Mouse (Mus musculus) gastrocnemius, postnatal 10 days (tissue): Measurements from ENCODE around the gene Wdr11. TPM values are rescaled to one million over a fixed set of nuclear protein-coding genes. Genes with fewer than 3 reads are reported as not detected.
A peak's percentile ranks its signal among the peaks of the same experiment; 100 is the strongest.

Experiments
- DNase-seq: peaks from one replicate; pipeline ENCODE4 v3.0.0; 2021; ENCODE audit warnings: mixed read lengths
- long read RNA-seq, 2 experiments: library from polyadenylated mRNA; stranded (forward); transcript quantifications; one replicate each; pipeline ENCODE4 v2.0.0; 2021
- total RNA-seq, 2 experiments: library from RNA; stranded (reverse); gene quantifications; 2 replicates each; pipeline ENCODE4 v1.2.3; 2021

Wdr11 gene
- 10 to 100 TPM; 17.7 to 21.6 TPM for total RNA-seq
- long read RNA-seq, experiment 1, full-length matches to known transcripts: 28 of 42 reads
- long read RNA-seq, experiment 1, partial matches to known transcripts: 7 of 42 reads
- long read RNA-seq, experiment 1, other reads (novel, unspliced or antisense): 7 of 42 reads
- long read RNA-seq, experiment 2, full-length matches to known transcripts: 19 of 27 reads
- long read RNA-seq, experiment 2, partial matches to known transcripts: 3 of 27 reads
- long read RNA-seq, experiment 2, other reads (novel, unspliced or antisense): 5 of 27 reads

- peak; percentile 74 for DNase-seq
Observed at GRCm38 (mm10) chr7:129591371-129592131, at the start of gene Wdr11. Gene Wdr11 (plus strand): TSS chr7:129591863.

GRCm38 (mm10) chr7:129567541-129567940 is 24.1 kb upstream of the Wdr11 start:
- DNase-seq: no peak

GRCm38 (mm10) chr7:129568338-129568737 is 23.3 kb upstream of the Wdr11 start:
- no peak for DNase-seq

- DNase-seq: no peak
Observed at GRCm38 (mm10) chr7:129574471-129574870, 17.2 kb upstream of the Wdr11 start.

DNA sequence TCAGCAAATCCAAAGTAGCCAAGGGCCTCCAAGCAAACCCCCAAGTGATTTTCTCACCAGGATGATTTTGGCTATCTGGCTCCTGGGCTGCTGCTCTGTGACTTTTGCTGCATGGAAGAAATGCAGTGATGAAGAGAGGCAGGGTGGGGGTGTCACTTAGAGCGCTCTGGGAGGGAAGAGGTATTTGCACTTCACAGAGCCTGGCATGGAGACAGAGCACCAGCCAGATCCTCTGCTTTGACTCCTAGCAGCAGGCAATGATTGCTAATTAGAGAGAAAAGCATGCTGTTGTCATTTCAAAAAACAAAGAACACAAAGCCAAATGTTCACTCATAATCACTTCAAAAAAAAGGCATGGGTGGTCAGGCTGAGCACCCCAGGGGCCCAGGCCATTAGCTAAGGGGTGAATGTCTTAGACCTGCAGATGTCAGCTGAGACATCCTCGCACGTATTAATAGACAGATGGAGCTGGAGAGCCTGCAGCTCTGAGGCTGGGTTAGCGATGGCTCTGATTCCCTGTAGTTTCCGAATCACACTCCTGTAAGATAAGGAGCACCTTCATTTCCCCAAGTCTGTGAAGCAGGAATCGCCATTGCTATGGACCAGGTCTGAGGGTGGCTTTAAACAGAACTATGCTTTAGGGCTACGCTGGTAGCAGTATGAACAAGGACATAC is 16.4 kb upstream of the Wdr11 start:
- no peak for DNase-seq

- no peak for DNase-seq
Observed at GRCm38 (mm10) chr7:129592132-129592745, 576 bp downstream of the Wdr11 start.

DNA sequence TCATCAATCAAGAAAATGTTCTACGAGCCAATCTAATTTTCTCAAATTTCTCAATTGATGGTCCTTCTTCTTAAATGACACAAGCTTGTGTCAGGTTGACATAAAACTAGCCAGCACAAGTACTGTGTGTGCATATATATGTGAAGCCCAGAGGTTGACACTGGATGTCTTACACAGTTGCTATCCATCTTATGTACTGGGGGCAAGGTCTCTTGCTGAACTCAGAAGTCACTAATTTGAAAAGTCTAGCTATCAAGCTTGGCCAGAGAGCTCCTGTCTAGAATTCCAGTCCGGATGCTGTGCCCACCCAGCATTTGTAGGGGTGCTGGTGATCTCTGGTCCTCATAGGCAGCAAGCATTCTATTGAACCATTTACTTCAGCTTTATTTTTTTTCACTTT is 5.5 kb downstream of the Wdr11 start:
- DNase-seq: no peak

- DNase-seq: no peak
Observed at GRCm38 (mm10) chr7:129606291-129606690, 14.6 kb downstream of the Wdr11 start.

DNA sequence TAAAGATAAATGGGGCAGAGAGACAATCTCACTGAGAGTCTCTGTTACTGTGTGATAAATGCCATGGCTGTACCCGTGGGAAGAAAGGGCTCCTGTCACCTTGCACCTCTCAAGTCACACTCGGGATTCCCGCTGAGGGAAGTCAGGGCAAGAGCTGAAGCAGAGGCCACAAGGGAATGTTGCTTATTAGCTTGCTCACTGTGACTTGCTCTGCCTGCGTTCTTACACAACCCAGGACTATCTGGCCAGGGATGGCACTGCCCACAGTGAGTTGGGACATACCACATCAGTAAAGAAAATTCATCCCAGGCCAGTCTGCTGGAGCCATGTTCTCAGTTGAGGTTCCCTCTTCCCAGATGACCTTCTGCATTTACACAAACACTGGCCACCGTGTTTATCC is 29.5 kb downstream of the Wdr11 start:
- no peak for DNase-seq

DNA sequence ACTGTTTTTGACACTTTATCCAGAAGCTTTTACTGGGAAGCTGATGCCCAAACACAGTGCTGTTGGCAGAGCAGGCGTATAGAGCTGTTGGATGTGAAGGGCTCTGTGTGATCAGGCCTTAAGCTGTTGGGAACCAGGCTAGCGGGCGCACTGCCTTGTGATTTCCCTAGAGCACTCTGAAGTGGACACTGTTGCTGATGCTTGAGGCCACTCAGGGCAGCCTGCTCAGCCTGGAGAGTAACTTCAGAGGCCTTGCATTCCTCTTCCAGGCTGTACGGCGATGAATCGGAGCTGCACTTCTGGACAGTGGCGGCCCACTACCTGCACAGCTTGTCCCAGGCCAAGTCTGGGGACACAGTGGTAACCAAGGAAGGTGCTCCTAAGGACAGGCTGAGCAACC is 38.7 kb downstream of the Wdr11 start:
- no peak for DNase-seq

DNA sequence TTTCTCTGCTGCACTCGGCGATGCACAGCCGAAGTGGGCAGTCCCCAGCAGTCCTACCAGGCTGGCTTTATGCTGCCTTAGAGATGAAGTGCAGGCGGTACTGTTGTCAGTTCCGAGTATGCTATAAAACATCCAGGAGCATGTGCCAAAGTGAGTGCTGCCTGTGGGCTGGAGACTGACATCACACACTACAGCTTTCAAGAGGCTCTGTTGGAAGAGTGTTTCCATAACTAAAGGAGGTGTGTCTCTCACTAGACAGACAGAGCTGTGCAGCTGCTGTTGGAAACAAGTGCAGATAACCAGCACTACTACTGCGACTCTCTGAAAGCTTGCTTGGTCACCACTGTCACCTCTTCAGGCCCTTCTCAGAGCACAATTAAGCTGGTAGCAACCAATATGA is 39.8 kb downstream of the Wdr11 start:
- DNase-seq: no peak

GRCm38 (mm10) chr7:129635898-129636640 is 44.4 kb downstream of the Wdr11 start:
- DNase-seq: no peak

DNA sequence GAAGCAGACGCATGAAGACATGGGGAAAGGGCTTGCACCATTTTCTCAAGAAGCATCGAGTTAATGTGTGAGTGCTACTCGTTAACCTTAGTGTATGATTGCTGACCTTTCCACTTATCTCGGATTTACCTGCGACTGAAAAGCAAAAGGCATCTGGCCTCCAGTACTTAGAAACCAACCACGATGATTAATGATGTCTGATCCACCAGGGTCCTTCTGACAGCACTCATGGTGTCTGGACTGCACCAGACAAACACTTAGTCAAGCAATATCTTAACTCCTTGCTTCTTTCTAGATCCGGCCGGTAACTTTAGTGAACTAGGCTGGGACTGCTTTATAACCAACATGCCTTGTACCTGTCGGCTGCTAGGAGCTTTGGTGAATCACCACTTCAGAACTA is 45.3 kb downstream of the Wdr11 start:
- no peak for DNase-seq

DNA sequence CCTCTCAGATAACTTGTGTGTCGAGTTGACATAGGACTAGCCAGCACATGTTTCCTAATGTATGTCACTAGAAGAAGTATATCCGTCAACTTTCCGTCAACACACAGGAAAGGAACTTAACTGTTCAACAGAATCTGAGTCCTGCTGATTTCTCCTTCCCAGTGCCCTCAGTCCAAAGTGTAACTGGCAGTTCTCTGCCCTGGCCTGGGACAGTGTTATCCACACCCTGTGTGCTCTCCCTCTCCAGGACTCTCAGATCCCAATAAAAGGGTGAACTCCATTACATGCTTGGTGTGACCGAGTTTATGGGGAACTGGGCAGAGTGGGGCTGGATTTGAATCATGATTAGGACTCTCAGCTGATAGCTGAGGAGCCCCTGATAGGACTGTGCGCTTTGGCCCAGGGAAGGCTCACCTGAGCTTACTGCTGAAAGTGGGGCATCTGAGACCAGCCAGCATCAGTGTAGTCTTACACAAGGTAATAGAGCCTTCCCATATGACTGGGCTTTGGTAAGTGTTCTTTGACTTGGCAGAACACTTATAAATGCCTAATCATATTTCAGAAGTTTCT is 46.3 kb downstream of the Wdr11 start:
- DNase-seq: no peak

DNA sequence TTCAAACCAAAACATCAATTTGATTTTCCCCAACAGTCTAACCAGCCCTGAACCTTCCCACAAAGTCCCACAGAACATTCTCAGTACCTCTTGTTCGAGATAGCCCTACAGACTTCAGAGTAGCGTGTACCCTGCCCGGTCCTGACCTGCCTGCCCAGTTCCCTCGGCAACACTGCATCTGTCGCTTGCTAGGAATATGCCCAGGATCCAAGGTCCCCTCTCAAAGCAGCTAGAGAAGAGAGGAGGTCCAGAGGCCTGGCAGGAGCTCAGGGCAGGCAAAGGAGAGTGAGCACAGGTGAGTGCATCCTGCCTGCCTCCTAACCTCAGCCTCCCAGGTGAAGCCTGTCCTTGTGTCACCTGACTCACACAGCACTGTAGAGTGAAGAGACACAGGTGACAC is 47.3 kb downstream of the Wdr11 start:
- DNase-seq: no peak

DNA sequence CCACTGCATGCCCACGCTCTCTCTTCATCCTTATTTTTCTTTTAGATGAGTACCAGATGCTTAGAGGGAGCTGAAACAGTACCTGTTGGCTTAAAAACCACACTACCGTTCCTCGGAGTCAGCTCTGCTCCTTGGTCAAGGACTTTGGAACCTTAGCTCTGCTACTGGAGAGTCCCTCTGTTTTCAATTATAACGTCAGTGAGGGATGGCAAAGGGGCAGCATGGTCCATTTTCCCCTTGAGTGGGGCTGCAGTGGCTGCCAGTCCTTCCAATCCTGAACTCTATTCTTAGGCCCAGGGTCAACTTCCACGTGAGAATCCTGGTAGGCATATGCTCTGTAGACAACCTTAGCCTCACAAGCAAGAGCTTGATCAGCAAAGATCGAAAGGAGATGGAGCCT is 48.2 kb downstream of the Wdr11 start:
- DNase-seq: no peak

DNA sequence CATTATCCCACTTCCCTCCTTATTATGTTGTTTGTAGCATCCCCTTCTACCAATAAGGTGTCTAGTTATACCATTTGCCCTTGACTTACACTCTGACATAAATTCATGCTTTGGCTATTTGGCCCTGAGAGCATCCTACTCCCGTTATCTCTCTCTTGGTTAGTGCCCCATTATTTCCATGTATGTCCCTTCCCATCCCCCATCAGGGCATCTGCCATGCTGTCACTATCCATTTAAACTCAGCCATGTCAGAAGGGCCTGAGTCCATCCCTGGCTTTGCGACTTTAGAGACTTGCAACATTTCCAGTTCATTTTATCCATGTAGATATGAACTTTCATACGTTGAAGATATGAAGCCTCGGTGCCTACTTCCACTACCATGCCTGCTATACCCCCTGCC is 51.6 kb downstream of the Wdr11 start:
- no peak for DNase-seq

DNA sequence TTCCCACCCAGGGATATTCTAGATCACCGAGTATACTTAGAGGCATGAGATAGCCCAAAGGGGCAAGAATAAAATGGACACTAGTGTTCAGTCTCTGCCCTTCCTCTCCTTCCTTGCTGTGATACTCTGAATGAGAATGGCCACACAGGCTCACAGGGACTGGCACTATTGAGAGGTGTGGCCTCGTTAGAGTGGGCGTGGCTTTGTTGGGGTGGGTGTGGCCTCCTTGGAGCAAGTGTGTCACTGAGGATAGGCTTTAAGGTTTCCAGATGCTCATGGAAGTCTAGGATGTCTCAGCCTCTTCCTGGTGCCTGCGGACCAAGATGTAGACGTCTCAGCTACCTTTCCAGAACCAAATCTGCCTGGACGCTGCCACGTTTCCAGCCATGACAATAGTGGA is 56.1 kb downstream of the Wdr11 start:
- no peak for DNase-seq

- DNase-seq: peak; percentile 89
Observed at GRCm38 (mm10) chr7:129648938-129649337, 57.3 kb downstream of the Wdr11 start.

GRCm38 (mm10) chr7:129650717-129651116 is 59.1 kb downstream of the Wdr11 start:
- no peak for DNase-seq

DNA sequence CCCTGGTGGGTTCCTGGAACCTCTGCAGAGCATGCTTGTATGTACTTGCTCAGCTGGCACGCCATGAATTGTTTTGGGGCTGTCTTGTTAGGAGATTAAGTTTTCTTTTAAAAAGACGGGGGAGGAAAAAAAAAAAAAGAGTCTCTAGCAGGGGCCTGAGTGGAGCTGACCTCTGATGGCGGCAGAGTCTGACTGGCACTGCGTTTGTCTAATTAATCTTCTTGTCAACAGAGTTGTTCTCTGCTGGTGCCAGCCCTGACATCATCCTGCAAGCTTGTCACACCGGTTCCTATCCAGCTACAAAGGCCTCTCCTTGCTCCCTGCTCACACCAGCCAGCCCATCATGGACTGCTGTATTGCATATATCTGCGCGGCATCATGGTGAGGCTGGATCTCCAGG is 60.1 kb downstream of the Wdr11 start:
- DNase-seq: no peak
